Mouse (Mus musculus) right cerebral cortex, adult 18-20 months (tissue): Measurements from ENCODE around the gene Six5.

Experiments
- DNase-seq: peaks from one replicate; pipeline ENCODE4 v3.0.0; 2022; ENCODE audit warnings: mixed read lengths

Six5 gene

DNA sequence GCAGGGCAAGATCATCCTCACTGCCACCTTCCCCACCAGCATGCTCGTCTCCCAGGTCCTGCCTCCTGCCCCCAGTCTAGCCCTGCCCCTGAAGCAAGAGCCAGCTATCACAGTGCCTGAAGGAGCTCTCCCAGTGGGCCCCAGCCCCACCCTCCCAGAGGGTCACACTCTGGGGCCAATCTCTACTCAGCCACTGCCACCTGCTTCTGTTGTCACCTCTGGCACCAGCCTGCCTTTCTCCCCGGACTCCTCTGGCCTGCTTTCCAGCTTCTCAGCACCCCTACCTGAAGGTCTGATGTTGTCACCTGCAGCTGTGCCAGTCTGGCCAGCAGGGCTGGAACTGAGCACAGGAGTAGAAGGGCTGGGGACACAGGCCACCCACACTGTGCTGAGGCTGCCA is 2.8 kb downstream of the Six5 start:
- DNase-seq = no peak

DNA sequence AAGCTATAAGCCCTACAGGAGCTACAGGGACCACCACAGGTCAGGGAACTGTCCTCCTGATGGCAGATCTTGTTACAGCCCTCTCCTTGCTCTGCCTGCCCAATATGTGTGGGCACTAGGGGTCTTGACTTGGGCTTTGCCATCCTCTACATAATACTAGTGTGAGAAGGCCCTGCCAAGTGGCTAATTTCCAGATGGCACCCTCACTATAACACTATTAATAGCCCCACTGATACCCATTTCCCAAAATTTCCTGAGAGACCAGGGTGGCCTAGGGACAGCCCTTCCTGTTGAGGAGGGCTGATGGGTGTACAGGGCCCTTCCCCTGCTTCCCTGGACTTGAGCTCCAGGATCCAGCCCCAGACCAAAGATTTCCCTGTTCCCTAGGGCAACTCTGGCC is 3.5 kb downstream of the Six5 start:
- no peak for DNase-seq

DNA sequence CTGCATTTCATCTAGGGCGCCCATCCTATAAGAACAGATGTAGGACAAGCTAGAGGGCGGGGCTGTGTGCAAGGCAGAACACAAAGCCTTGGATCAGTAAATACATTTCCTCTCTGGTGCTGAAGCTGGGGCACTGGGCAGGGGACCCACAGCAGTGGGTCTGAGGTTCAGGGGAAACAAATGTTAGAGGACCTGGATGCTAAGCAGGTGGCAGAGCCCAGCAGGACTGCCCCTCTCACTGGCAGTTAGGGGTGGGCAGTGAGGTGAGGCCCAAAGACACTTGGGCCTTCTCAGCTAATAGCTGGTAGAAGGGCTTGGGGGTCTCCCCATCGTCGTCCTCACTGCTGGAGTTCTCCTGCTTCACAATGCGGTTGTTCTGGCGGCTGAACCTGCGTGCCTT is 4.4 kb downstream of the Six5 start:
- DNase-seq = no peak

DNA sequence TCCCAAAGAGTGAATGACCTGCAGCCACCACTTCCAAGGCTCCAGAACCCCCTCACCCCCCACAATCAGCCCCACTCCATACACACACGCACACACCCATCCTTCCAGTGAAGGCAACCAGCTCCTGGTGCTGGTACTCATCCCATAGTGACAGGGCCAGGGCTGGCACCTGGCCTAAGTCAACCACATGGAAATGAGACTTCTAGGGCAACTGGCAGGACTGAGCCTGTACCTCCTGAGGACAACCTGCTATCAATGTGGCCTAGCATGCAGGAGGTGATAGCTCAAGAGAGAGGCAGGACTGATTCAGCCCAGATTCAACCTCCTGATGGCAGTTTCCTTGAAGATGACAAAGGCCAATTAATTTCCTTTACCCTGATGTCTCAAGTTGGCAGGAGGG is 5.9 kb downstream of the Six5 start:
- no peak for DNase-seq

DNA sequence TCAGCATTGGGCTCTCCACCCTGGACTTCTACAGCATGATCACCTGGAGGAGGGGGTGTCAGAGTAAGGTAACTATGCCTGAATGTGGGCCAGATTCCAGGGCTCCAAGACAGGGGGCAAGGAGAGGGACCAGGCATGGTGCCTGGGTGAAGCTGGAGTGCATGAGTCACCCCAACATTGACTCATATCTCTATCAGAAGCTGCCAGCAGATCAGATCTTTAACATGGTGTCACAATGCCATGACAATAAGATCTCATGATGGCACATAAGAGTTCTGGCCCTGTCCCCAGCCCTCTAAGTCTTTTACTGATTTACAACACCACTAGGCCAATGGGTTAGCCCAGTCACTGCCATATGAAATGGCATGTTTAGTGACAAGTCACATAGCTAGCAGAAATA is 9.3 kb downstream of the Six5 start:
- DNase-seq = no peak

DNA sequence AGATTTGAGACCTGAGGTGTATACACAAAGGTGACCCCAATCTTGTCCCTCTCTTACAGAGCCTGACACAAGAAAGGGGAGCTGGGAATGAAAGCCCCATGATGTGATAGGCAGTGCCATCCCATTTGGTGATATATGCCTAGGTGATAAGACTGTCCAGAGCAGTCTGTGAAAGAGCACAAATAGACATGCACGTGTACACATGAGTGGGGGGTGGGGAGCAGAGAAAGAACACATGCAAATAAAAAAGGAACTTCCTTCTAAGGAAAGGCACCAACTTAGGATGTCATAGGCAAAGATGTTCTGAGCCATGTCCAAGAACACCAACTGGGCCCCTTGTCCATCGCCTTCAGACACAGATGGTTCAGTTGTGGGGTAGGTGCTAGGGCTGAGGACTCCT is 10.1 kb downstream of the Six5 start:
- DNase-seq = no peak

DNA sequence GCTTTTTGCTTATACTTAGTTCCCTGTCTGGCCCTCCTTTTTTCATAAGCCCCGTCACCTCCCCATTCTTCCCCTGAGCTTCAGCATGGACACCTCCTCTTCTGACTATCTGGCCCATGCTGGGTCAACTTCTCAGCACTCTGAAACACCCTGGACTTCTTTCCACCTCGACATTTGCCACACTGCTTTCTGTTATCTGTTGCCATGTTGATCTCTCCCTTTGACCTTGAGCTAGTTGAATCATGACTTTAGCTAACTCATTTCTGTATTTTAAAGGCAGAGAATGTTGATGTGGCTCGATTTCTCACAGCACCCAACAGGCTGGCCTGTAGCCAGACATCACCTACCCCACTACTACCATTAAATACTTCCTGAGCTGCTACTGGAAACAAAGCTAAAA is 13.0 kb downstream of the Six5 start:
- DNase-seq = no peak

DNA sequence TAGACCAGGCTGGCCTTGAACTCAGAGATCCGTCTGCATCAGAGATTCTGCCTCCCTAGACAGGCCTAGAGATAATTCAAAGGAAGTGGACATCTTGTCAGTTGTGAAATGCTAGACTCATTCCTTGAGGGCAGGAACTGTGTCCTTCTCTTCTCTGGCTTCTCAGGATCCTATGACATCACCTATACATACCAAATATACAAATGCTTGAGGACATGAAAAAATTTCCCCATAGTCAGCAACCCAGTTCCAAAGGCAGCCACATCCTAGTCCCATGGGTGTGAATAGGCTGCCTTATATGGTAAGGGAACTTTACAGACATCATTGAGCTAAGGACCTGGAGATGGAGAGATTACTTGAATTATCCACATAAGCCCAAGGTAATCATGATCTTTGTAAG is 15.2 kb downstream of the Six5 start:
- DNase-seq = no peak

DNA sequence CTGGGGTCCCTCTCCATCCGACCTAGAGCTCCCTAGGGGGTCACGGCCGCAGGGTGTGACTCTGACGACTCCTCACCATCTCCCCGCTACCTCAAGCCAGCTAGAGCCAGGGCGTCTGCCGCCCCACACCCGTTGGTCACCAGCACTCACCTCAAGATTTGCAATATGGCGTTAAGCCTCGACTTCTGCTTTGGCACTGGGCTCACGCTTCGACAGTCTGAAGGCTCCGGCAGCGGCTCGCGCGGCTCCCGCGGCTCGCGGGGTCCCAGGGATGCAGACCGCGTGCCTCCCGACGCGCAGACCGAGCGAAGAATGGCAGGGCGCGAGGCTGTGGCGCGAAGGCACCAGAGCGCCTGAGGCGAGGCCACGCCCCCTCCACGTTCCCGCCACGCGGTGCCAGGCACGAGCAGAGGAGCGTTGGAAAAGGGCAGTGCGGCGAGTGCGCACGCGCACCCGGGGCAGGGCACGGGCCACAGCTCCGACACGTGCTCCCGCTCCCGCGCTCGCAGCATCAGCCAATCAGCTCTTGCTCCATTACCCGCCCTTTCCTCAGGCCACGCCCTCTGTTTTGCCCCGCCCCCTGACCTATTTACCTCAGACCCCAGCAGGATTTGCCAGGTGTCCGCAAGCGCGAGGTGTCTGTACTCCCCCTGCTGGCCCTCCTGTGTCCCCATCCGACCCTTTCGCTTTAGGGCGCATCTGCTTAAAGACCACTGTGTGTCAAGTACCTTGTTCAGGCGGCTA is 23.8 kb downstream of the Six5 start, which contains the start of gene Gm4969:
TSS of gene Gm4969 (minus strand) at position 341 of the 744 bp plus-strand sequence.
- peak; percentile 62 for DNase-seq

DNA sequence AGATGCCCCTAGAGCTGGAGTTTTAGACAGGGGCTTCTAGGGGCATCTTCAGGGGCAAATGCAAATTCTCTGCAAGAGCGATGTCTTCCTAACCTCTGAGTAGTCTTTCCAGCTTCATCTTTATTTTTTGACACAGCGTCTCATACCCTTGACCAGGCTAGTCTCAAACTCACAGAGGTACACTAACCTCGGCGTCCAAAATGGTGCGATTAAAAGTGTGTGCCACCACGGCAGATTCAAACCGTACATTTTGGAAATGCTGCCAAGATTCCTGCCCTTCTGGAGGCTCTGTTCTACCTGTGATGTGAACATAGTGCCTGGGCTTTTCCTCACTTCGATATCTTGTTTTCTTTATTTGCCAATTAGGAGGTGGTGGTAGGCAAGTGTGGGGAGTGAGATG is 24.7 kb downstream of the Six5 start:
- DNase-seq = no peak

DNA sequence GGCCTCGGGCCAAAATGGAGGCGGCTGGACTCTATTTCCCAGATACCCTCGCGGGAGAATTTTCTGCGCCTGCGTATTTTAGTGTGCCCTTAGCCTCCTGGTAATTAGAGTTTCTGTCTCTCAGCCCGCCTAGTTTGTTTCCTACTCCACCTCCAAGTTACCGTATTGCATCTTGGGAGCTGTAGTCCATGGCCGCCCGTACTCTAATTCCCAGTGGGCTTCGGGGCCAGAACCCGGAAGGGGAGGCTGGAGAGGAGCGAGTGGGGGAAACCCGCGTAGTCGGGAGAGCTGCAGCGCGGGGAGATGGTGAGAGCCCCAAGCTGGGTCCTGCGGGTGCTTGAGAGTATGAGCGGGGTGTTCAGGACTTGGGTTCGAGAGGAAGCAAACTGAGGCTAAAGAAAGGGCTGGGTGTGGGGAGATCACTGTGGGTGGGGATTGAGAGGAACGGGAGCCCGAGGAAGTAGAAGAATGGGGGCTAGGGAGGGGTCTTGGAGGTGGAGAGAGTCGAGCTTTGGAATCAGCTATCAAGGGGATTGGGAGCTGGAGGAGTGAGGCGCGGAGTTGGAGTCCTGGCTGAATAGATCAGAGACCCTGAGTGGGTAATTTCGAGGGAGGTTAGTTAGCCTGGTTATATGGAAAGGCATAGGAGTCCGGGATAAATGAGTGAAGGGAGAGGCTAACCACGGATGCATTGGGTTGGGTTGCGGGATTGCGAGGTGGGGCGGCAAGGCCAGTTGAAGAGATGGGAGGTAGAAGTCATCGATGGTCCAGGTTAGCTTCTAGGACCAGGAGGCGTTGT is 25.4 kb downstream of the Six5 start, which contains the start of gene Fbxo46:
TSS of gene Fbxo46 (plus strand) at position 229 of the 799 bp plus-strand sequence.
- DNase-seq = peak; percentile 96

DNA sequence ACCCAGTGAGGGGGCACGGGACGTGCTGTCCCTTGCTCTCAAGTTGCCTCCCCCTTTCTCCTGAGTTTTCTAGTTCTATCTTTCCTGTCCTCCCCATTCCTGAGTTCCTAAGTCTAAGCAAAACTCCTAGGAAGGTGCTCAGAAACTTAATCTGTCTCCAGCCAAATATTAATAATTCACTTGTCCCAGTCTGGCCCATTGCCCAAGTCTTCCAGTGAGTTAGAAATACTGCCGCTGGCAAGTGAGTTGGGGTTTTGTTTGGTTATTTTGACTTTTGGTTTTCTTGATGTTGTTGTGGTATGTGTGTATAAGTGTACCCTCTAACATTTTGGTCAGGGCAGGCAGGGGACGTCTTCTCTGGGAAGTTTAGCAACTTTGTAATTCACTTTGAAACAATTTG is 27.3 kb downstream of the Six5 start:
- DNase-seq = no peak

DNA sequence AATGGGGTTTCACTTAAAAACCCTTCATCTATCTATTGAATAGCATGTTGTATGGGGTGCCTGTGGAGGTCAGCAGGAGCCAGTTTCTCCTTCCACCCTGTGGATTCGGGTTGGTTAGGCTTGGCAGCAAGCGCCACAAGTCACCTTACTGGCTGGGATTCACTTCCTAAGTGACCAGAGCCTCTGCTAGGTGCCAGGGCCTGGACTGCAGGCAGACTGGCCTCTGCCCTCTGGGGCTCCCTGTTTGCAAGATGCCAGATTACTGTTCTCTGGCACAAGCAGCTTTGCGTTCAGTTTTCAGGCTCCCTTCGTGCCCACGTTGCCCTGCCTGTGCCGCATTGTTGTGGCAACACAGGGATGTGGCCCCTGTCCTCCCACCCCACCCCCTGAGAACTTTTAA is 30.3 kb downstream of the Six5 start:
- no peak for DNase-seq

DNA sequence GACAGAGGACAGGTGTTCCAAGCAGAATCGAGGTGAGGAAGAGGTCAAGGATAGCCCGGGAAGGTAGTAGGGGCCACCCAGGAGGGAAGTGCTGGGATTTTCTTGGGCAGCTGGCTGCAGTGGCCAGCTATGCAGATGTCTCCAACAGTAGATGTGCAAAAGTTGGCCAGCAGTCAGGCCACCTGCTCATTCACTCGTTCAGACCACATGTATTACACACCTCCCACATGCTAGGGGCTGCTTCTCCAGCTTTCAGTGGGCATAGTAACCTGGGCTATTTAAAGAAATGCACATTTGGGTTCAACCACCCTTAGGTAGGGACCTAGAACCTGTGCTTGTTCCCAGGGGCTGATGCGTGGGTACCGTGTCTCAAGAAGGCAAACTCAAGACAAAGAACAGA is 33.4 kb downstream of the Six5 start:
- no peak for DNase-seq

DNA sequence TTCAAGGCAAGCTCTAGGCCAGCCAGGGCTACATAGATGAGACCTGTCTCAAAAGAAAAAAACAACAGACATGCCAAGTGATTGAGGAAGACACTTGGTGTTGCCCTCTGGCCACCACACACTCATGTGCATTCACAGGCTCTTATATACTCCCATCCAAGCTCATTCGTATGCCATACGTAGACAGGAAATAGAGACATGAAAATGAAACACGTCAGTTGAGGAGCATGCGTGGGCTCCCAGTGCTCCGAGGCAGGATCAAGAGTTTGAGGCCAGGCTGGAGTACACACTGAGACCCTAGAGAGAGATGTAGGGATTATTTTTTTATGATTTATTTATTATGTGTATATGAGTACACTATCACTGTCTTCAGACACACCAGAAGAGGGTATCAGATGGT is 35.0 kb downstream of the Six5 start:
- no peak for DNase-seq

DNA sequence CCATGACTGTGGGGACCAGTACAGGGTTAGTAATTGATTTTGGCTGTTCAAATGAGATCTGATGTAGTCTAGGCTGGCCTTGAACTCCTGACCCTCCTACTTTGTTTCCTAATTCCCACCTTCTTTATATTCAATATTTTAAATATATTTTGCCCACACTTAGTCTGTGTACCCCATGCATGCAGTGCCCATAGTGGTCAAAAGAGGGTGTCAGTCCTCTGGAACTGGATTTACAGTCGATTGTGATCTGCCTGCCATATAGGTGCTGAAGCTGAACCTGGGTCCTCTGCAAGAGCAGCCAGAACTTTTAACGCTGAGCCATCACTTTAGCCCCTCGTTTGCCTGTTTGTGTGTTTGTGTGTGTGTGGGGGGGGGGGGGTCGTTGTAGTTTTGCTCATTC is 36.3 kb downstream of the Six5 start:
- no peak for DNase-seq

DNA sequence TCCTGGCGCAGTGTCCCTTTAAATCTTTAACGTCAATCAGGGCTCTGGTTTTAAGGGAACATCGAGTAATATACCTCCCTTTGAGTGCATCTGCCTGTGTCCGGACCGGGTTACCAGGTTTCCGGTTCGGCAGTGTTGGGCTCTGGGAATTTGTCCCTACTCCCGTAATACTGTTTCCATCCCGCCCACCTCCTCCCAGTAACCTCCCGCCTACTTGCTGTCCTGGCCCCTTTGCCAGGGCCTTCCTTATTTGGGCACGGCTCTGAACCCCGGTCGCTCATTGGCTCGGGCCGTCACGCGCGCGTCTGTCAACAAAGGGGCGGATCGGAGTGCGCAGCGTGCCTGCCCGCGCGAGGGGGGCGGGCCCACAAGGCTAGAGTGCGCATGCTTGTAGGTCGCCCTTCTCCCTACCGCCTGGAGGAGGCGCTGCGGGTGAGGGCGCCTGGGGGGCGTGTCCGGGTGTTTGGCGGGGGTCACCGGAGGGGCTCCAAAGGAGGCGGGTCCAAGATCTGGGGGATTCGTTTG is 37.0 kb downstream of the Six5 start:
- peak; percentile 97 for DNase-seq

DNA sequence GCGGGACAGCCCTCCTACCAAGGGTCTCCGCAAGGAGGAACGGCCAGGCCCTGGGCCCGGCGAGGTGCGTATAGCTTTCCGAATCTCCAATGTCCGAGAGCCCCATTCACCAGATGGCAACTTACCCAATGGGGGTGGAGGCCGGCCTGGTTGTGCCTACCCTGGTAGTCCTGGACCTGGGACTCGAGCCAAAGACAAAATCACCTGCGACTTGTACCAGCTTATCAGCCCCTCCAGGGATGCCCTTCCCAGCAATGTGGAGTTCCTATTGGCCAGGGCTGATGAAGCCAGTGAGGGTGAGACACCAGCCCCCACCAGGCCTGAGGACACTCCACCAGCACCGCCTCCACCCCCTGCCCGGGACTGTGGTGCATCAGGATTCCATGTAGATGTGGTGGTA is 41.8 kb downstream of the Six5 start:
- no peak for DNase-seq

DNA sequence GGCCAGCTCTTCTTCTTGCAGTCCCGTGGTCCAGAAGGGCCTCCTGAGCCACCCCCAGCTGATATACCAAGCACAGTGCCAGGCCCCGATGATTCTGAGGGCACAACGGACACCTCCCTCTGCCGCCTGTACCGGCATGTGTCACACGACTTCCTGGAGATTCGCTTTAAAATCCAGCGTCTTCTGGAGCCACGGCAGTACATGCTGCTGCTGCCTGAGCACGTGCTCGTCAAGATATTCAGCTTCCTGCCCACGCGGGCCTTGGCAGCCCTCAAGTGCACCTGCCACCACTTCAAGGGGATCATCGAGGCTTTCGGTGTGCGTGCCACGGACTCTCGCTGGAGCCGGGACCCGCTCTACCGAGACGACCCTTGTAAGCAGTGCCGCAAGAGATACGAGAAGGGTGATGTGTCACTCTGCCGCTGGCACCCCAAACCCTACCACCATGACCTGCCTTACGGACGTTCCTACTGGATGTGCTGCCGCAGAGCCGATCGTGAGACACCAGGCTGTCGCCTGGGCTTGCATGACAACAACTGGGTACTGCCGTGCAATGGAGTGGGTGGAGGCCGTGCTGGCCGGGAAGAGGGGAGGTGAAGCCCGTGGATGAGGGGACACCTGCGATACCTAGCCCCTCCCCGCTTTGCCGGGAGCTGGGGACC is 42.4 kb downstream of the Six5 start:
- DNase-seq = peak; percentile 72

DNA sequence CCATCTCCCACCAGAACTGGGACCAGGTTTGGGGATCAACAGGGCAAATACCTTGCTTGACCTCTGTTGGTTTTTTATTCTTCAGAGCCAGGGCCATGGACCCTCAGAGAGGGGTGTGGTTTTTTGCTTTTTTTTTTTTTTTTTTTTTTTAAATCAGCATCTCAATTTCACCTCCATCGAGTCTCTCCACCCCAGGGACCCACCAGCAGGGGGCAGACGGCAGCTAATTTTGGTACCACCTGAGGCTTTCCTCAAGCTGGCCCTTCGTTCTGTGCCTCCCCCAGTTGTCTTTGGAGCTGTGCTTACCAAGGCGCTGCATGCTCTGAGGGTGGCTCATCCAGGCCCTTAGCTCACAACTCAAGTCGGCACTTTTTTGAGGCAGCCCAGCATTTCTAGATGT is 43.0 kb downstream of the Six5 start:
- peak; percentile 55 for DNase-seq

DNA sequence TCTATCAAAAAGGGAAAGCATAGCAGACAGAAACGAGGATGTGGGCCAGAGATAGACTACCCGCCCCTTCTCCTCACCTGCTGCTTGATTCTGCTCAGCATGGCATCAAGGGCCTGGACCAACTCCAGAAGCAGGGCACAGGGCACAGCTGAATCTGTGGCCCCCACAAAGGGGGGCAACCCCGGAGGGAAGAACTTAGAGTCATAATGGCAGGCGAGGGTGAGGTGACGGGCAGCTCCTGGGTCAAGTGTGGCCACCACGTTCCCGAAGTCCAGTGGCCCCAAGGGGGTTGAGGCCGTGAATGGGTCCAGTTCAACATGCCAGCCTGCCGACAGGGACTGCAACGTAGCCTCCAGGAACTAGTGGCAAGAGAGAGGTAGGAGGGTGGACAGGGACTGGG is 52.4 kb downstream of the Six5 start:
- no peak for DNase-seq

DNA sequence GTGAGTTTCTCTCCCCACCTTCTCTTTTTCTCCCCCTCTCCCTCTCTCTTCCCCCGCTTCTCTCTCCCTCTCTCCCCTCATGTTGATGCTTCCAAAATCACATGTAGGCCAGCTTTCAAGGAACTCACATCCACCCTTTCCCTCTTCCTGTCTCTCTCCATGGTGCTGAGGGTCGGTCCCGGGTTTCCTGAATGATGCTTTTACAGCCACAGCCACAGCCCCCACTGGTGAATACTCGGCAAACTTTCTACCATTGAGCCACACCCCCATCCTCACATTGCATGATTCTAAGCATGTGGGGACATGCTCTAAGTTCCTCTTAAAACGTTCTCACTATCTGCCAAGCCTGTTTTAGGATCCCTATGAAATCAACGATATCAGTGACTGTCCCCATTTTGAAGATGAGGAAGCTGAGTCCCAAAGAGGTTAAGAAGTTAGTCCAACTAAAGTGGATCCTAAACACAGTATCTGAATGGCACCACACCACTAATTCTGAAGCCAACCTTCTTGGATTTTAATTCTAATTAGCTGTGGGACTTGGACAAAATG is 53.2 kb downstream of the Six5 start:
- DNase-seq = no peak
